Mouse (Mus musculus): ENCODE data around the gene Tex9.
"Not testable (repeated sequence)": the region's sequence is repeated elsewhere in the genome, so short reads cannot be mapped to it uniquely, and the experiment has no call there.

The Tex9 gene

DNA sequence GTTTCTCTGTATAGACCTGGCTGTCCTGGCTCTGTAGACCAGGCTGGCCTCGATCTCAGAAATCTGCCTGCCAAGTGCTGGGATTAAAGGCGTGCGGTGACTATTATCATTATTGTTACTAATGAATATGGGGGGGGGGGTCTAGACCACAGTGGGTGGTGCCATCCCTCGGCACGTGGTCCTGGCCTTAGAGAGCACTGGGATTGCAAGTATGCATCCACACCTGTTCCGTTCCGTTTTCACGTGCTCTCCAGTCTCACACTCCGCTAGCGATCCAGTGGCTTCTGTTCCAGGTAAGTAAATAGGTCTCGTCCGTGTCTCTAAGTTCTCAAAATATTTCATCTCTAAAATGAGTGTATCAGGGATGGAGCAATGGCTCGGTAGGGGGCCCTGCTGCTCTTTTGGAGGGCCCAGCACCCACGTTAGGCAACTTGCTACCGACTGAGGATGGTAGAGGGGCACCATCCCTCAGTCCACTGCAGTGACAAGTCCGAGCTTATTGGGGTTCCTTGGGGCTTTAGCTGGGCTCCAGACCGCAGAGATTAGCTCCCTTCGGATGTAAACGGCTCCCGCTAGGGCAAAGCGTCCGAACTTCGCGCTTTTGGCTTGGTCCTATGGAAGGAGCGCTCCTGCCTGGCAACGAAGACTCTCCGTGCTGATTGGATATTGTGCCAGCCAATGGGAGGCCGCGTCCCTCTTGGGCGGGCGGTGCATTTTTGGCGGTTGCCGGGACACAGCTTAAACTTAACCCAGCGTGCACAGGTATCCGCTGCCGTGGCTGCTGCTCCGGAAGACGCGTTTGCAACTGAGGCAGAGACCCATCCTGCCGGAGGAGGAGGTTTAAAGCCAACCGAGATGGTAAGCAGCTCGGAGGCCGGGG is 54.0 kb downstream of the Tex9 start, which contains the start of gene Mns1:
Gene Mns1, plus strand, starts transcription at position 190 of the 880 bp plus-strand sequence.
- peak; percentile 93 for DNase-seq

DNA sequence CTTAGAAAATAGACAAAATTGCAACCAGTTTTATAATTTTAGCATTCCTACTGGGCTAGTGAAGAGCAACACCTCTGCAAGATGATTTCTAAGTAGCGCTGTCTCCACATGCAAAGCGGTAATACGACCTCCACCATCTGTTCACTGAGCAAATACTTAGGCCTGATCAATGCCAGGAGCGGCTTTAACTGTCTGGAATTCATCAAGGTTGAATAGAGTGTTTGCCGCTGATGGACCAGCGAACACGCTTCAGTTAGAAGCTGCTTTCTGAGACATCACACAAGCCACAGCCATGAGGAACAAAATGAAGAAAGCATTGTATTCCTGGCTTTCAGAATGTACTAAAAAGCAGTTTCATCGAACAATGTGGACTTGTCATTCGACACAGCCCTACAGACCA is 57.1 kb downstream of the Tex9 start:
- no peak for DNase-seq

DNA sequence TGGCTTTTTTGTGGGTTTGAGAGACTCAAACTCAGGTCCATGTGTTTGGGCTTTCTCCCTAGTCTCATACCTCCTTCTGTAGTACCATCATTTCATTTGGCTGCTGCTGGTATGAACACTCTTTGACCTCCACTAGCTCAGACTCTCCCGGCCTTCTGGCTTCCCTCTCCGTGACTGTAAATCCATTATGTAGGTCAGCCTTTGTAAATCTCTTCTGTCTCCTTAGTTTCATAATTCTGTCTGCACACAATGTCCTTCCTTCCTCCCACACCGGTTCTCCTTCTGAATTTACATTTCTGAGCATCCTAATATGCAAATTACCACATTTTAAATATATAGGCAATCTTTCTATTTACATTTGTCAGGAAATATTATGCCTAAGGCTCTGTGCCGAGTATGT is 64.2 kb downstream of the Tex9 start:
- DNase-seq = no peak

DNA sequence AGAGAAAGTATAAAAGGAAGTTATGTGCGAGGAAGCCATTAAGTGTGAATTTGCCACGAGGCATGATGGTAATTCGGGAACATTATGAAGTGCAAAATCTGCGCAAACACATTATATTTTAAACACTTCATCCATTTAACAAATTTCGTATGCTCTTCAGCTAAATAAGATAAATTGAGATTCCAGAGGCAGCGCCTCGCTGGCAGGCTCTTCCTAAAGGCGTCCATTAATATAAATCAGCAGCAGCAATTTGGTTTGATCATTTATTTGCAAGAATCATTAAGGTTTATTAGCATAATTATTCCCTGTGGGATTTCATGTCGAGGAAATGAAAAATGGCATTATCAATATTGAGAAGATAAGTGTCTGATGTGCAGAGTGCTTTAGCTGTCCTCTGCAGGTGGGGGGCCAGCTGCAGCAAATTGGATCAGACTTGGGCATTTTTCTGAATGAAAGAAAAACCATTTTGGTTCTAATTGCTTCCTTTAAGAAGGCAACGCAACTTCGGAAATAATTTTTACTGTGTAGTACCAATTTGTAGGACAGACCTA is 66.6 kb downstream of the Tex9 start:
- no peak for DNase-seq

DNA sequence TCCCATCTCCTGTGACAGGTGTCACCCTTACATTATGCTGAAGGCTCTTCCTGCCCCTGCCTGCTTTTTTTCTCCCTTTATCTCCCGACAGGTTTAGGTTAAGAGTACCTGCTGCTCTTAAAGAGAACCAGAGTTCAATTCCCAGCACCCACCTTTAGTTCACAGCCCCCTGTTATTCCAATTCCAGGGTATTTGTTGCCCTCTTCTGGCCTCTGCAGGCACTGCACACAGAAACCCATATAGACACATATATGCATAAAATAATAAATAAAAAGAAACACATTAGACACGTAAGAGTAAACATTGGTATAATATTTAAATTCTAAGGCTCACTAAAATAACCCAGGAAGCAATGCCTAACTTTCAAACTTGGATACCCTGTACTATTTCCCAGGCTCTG is 69.3 kb downstream of the Tex9 start:
- DNase-seq = peak; percentile 33

DNA sequence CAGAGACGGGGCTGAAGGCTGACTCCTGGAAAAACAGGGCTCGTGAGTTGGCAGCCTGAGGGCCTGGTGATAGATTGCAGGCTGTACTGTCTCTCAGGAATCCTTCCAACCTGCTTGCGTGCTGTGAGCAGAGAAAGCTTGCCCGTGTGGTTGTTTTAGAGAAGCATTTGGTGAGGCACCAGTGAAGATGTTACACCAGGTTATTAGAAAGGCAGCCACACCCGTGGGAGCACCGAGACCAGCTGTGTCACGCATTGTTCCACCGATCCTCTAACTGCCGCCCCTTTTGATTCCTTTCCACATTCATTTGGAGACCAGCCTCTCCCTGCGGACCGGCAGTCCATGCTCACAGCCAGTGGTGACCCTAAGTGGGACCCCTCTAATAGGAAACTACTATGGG is 69.7 kb downstream of the Tex9 start:
- DNase-seq = no peak

DNA sequence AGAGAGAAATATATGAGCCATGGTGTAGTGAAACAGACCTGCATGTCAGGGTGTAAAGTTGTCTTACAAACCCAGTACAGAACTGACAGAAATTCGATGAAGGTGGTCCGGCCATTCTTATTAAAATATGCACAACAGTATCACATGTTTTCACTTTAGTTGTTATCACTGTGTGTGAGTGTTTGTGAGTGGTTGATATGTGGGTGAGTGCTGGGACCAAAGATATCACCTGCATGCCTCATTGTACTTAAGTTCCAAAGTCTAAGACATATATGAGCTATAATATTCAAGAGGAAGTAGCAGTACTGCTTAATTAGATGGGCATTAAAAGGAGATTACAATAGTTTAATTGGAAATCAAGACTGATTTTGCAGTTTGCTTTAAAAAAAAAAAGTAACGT is 71.5 kb downstream of the Tex9 start:
- DNase-seq = no peak

DNA sequence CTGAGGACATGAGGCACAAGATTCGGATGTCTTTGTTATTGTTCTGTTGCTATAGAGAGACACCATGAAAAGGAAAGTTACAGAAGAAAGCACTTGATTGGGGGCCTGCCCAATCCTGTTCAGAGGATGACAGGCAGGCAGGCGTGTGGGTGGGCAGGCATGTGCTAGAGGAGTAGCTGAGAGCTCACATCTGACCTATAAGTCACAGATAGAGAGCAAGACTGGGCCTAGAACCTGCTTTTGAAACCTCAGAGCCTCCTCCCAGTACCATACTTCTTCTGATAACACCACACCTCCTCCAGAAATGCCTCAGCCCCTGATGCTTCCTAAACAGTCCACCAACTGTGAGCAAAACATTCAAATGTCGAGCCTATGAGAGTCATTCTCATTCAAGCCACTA is 73.6 kb downstream of the Tex9 start:
- no peak for DNase-seq

DNA sequence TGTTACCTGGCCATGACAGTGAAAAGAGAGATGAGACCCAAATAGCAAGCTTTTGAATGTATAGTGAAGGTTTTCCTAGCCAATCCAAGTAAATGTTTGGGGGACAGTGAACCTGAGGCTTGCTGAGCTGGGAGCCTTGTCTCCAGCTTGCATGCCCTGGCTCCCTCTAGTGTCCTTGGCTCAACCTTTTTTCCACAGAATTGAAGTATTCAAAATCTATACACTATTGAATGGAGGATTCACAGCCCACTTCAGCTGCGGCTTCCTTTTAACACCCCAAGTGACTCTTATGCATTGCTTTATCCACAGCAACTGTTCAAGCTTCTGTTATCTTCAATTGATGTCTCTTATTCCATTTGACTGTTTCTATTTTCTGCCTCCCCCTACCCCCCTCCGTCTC is 80.3 kb downstream of the Tex9 start:
- DNase-seq = peak; percentile 63

DNA sequence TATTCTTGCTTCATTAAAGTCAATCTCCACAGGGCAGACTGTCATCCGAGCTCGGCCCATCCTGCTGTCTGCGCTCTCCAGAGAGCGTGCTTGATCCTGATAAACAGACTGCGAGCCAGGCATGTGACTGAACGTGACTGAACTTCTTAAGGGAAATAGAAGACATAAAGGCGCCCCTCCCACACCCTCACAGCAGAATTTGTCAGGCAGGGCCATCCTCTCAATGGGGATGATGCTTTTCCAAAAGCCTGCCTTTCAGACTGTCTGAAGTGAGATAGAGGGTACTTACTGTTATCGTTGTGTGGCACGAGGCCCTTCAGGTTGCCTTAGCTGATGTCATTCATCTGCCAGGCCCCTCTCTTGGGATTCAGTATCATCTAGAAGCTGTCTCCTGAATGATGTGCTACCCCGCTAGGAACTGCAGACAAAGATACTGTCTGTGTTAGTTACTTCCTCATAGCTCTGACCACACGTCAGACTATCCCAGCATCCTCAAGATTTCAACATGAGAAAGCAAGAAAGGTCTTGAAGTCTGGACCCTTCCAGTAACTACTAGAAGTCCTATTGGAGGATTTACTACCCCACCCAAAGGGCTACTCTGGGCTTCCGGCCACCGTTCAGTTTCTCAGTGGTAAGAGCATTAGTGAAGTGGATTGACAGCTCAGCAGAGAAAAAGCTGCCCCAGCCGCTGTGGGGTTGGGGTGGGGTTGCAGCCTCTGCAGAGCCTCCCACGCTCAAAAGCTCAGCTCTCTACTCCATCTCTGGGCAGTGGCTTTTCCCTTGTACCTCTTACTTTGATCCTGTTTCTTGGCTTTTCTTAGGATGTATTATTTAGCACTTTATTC is 82.4 kb downstream of the Tex9 start:
- DNase-seq = peak; percentile 63

DNA sequence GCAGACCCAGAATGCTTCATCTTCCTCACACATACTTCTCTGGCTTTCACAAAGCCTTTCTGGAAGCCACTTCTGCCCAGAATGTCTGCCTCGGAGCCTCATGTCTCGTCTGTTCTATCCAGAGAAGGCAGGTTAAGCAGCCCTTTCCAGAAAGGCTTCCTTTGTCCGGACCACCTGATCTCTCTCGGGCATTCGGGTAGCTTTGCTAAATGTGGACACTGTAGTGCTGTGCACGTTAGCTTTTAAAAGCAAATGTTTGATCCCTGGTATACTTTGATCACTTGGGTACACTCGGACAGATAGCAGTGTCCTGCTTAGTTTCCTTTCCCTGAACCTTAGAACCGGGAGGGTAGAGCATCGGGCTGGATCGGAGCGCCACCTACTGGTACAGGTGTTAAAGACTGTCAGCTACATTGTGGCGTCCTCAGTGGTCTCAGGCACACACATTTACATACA is 83.9 kb downstream of the Tex9 start:
- peak; percentile 97 for DNase-seq

DNA sequence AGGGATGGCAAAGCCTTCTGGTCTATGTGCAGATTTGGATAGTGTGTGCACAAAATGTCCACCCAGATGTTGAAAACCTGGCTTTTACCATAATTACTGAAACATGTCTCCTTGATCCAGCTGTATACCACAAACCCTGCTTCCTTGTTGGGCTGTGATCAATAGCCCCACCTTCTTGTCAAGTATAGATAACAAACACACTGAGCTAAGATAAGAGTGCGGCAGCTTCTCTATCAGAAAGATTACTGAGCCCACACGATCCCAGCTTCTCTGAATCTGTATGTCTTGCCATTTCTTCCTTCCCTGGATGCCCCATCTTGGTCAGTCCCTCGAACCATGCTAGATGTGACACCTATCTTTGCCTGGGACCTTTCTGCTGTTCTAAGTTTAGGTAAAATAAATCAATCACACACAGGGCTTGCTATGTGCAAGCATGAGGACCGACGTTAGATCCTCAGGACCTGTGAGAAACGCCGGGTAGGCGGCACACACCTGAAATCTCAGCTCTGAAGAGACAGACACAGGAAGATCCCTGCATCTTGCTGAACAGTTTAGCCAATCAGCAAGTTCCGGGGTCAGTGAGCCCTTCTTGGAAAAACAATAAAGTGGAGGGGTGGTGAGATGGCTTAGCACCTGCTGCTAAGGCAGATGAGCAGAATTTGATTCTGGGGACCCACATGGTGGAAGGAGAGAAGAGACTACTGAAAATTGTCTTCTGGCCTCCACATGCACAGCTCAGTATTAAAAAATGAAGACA is 86.0 kb downstream of the Tex9 start:
- peak; percentile 54 for DNase-seq

DNA sequence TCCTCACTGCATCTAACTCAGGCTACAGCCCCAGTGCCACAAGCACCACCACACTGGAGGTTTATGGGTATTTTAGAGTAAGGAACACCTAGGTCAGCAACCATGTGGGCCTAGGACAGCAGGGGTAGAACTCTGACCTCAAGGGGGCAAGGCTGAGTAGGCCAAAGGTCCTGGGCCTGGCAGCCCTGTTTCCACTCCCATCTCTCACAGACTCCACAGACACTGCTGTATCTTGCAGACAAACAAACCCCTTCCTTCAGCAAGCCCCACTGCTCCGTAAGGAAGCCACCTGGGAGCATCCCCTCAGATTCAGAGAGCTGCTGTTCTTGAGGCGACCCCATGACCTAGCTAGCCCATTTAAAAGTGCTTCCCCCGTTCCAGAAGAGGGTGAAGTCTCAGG is 87.1 kb downstream of the Tex9 start:
- DNase-seq = peak; percentile 45

DNA sequence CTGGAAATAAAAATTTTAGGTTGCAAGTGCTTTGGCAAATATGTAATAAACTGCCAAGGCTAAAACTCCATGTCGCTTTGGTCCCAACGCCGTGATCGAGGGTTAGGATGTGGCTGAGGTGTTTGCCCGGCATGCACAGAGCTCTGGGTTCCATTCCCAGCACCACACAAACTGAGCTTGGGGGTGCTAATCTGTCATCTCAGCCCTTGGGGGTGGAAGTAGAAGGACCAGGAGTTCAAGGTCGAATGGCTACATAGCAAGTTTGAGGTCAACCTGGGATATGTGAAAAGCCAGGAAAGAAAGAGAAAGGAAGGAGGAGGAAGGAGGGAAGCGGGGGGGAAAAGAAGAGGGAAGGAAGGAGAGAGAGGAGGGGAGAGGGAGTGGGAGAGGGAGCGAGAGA is 87.6 kb downstream of the Tex9 start:
- DNase-seq = no peak

DNA sequence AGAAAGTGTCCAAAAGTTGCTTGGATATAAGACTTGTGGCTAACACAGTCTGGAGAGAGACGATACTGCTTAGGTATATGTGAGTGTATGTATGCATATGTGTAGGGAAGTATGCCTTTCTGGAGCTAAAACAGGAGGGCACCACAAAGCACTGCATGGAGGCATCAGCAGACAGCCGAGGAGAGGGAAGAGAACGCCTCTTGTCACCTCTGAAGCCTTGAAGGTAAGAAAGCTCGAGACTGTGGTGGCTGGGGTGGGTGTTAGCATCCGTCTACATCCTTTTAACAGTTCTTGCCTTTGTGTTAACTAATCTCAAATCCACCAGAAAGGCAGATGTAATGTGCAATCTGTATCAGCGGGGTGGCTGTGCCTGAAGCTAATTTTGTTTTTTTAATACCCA is 88.6 kb downstream of the Tex9 start:
- DNase-seq = peak; percentile 63

DNA sequence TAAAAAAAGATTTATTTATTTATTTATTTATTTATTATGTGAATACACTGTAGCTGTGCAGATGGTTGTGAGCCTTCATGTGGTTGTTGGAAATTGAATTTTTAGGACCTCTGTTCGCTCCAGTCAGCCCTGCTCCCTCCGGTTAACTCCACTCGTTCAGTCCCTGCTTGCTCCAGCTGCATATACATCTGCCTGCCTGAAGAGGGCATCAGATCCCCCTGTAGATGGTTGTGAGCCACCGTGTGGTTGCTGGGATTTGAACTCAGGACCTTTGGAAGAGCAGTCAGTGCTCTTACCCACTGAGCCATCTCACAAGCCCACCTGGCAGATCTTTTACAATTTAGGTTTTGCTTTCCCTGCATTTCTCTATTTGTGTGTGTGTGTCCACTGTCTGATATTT is 90.2 kb downstream of the Tex9 start:
- not testable (repeated sequence) for DNase-seq
